Mouse (Mus musculus): ENCODE data around the gene Lancl2. TPM values are rescaled to one million over a fixed set of nuclear protein-coding genes. Genes with fewer than 3 reads are reported as not detected.

The Lancl2 gene
- polyA plus RNA-seq, 1 experiment from 2014 or later: 23.7 TPM

- DNase-seq (ENCODE audit: low spot score) (peak; percentile 95), ATAC-seq (replicated peaks; ENCODE audit: low FRiP score, low read depth) (peak; percentile 100)
- Histone ChIP-seq H3K9me3 (replicated peaks; ENCODE audit: low read length) (no peaks in the 10 kb centered on the region), H3K27me3 (ENCODE audit: insufficient read depth, low read length) (no peaks in the 10 kb centered on the region), H3K4me1 (replicated peaks; ENCODE audit: insufficient read depth, low read length) (no peaks in the 10 kb centered on the region), H3K4me2 (ENCODE audit: low read length) (peak overlapping the region; percentile 64), H3K9ac (ENCODE audit: low read depth, low read length) (peak overlapping the region; percentile 82), H3K4me3 (replicated peaks; ENCODE audit: low read depth, low read length) (peak overlapping the region; percentile 67), H3K36me3 (ENCODE audit: insufficient read depth, low read length) (no peaks in the 10 kb centered on the region), H3K27ac (peak overlapping the region; percentile 92)
- under 1% methylated on average over 59 of the region's 59 CpGs for WGBS
- no peak for TF ChIP-seq CTCF (IDR thresholded peaks at IDR 0.05; ENCODE audit: low read depth)
These were observed 581 bp downstream of the Lancl2 start for GRCm38 (mm10) chr6:57702743-57703499.

- Histone ChIP-seq H3K9ac (ENCODE audit: low read depth, low read length) (peak overlapping the region; percentile 82), H3K4me2 (ENCODE audit: low read length) (peak overlapping the region; percentile 64), H3K36me3 (ENCODE audit: insufficient read depth, low read length) (no peaks in the 10 kb centered on the region), H3K27me3 (ENCODE audit: insufficient read depth, low read length) (no peaks in the 10 kb centered on the region), H3K4me1 (replicated peaks; ENCODE audit: insufficient read depth, low read length) (no peaks in the 10 kb centered on the region), H3K9me3 (replicated peaks; ENCODE audit: low read length) (no peaks in the 10 kb centered on the region), H3K27ac (peak overlapping the region; percentile 92; the same call in 1 of the 2 replicates), H3K4me3 (replicated peaks; ENCODE audit: low read depth, low read length) (peak overlapping the region; percentile 67)
- peak; percentile 58 for DNase-seq (ENCODE audit: low spot score)
- 19% methylated on average over 2 of the region's 2 CpGs for WGBS
- TF ChIP-seq CTCF (IDR thresholded peaks at IDR 0.05; ENCODE audit: low read depth): no peak
- peak; percentile 23; the same call in 1 of the 2 replicates for ATAC-seq (replicated peaks; ENCODE audit: low FRiP score, low read depth)
These were observed 1.4 kb downstream of the Lancl2 start for GRCm38 (mm10) chr6:57703703-57704102.

GRCm38 (mm10) chr6:57706721-57707120, 4.4 kb downstream of the Lancl2 start:
- ATAC-seq (replicated peaks; ENCODE audit: low FRiP score, low read depth): no peak
- no peak for TF ChIP-seq CTCF (IDR thresholded peaks at IDR 0.05; ENCODE audit: low read depth)
- Histone ChIP-seq H3K4me3 (replicated peaks; ENCODE audit: low read depth, low read length) (no peak overlapping the region), H3K9ac (ENCODE audit: low read depth, low read length) (no peak overlapping the region), H3K9me3 (replicated peaks; ENCODE audit: low read length) (no peaks in the 10 kb centered on the region), H3K36me3 (ENCODE audit: insufficient read depth, low read length) (no peaks in the 10 kb centered on the region), H3K27me3 (ENCODE audit: insufficient read depth, low read length) (no peaks in the 10 kb centered on the region), H3K4me2 (ENCODE audit: low read length) (no peak overlapping the region), H3K4me1 (replicated peaks; ENCODE audit: insufficient read depth, low read length) (no peaks in the 10 kb centered on the region), H3K27ac (no peak overlapping the region)
- no peak for DNase-seq (ENCODE audit: low spot score)
- 94% methylated on average over 1 of the region's 1 CpGs for WGBS

GRCm38 (mm10) chr6:57711726-57712125, 9.4 kb downstream of the Lancl2 start:
- Histone ChIP-seq H3K4me2 (ENCODE audit: low read length) (no peak overlapping the region), H3K36me3 (ENCODE audit: insufficient read depth, low read length) (0 out of 2 replicates have a peak, but pooled peaks cover 8% of the 10 kb centered on the region), H3K27ac (no peak overlapping the region), H3K4me1 (replicated peaks; ENCODE audit: insufficient read depth, low read length) (no peaks in the 10 kb centered on the region), H3K27me3 (ENCODE audit: insufficient read depth, low read length) (no peaks in the 10 kb centered on the region), H3K4me3 (replicated peaks; ENCODE audit: low read depth, low read length) (no peak overlapping the region), H3K9ac (ENCODE audit: low read depth, low read length) (no peak overlapping the region), H3K9me3 (replicated peaks; ENCODE audit: low read length) (no peaks in the 10 kb centered on the region)
- DNase-seq (ENCODE audit: low spot score) (peak; percentile 10), ATAC-seq (replicated peaks; ENCODE audit: low FRiP score, low read depth) (peak; percentile 59; the same call in 1 of the 2 replicates)
- WGBS: 20% methylated on average over 1 of the region's 1 CpGs
- peak; percentile 23; the same call in 1 of the 2 replicates for TF ChIP-seq CTCF (IDR thresholded peaks at IDR 0.05; ENCODE audit: low read depth)

- Histone ChIP-seq H3K9ac (ENCODE audit: low read depth, low read length) (no peak overlapping the region), H3K4me2 (ENCODE audit: low read length) (no peak overlapping the region), H3K36me3 (ENCODE audit: insufficient read depth, low read length) (peaks cover 5% of the 10 kb centered on the region; the same call in 1 of the 2 replicates), H3K4me3 (replicated peaks; ENCODE audit: low read depth, low read length) (no peak overlapping the region), H3K4me1 (replicated peaks; ENCODE audit: insufficient read depth, low read length) (no peaks in the 10 kb centered on the region), H3K27ac (no peak overlapping the region), H3K27me3 (ENCODE audit: insufficient read depth, low read length) (no peaks in the 10 kb centered on the region), H3K9me3 (replicated peaks; ENCODE audit: low read length) (no peaks in the 10 kb centered on the region)
- WGBS: 90% methylated on average over 1 of the region's 1 CpGs
- no peak for TF ChIP-seq CTCF (IDR thresholded peaks at IDR 0.05; ENCODE audit: low read depth)
- no peak for DNase-seq (ENCODE audit: low spot score)
- no peak for ATAC-seq (replicated peaks; ENCODE audit: low FRiP score, low read depth)
These were observed 19.0 kb downstream of the Lancl2 start for GRCm38 (mm10) chr6:57721347-57721746.

GRCm38 (mm10) chr6:57742749-57743148, 40.4 kb downstream of the Lancl2 start:
- TF ChIP-seq CTCF (IDR thresholded peaks at IDR 0.05; ENCODE audit: low read depth): no peak

More at GRCm38 (mm10) chr6:57742749-57743148, 40.4 kb downstream of the Lancl2 start:
- H3K9me3 ChIP-seq (replicated peaks; ENCODE audit: low read length): no peaks in the 10 kb centered on the region
- no peak for DNase-seq (ENCODE audit: low spot score)
- H3K27me3 ChIP-seq (ENCODE audit: insufficient read depth, low read length): no peaks in the 10 kb centered on the region
- 97% methylated on average over 1 of the region's 1 CpGs for WGBS
- no peaks in the 10 kb centered on the region for H3K4me1 ChIP-seq (replicated peaks; ENCODE audit: insufficient read depth, low read length)
- no peak overlapping the region for H3K9ac ChIP-seq (ENCODE audit: low read depth, low read length)
- H3K36me3 ChIP-seq (ENCODE audit: insufficient read depth, low read length): 0 out of 2 replicates have a peak, but pooled peaks cover 7% of the 10 kb centered on the region
- no peak overlapping the region for H3K4me2 ChIP-seq (ENCODE audit: low read length)
- no peak for ATAC-seq (replicated peaks; ENCODE audit: low FRiP score, low read depth)
- H3K4me3 ChIP-seq (replicated peaks; ENCODE audit: low read depth, low read length): no peak overlapping the region
- no peak overlapping the region for H3K27ac ChIP-seq

All from kidney, postnatal 0 days (tissue).